Mouse (Mus musculus): ENCODE measurements around the gene Gm4707. TPM values are rescaled to one million over a fixed set of nuclear protein-coding genes. Genes with fewer than 3 reads are reported as not detected.

Gene Gm4707
- polyA plus RNA-seq (2012) = 0.05 TPM in 1 of 2 replicates, not detected in the other

GRCm38 (mm10) chr17:71459818-71460217 is at the start of gene Gm4707:
Gm4707 (minus strand) TSS chr17:71459918.
- TF ChIP-seq GATA1 (IDR thresholded peaks at IDR 0.05; ENCODE audit: low read length) = no peak

- no peak for TF ChIP-seq GATA1 (IDR thresholded peaks at IDR 0.05; ENCODE audit: low read length)
These were observed 47.1 kb upstream of the Gm4707 start for GRCm38 (mm10) chr17:71506832-71507231.

- no peak for TF ChIP-seq GATA1 (IDR thresholded peaks at IDR 0.05; ENCODE audit: low read length)
These were observed 36.1 kb upstream of the Gm4707 start for GRCm38 (mm10) chr17:71495784-71496183.

- TF ChIP-seq GATA1 (IDR thresholded peaks at IDR 0.05; ENCODE audit: low read length) = no peak
These were observed 31.6 kb upstream of the Gm4707 start for GRCm38 (mm10) chr17:71491332-71491686.

GRCm38 (mm10) chr17:71490666-71491331 is 31.1 kb upstream of the Gm4707 start:
- no peak for TF ChIP-seq GATA1 (IDR thresholded peaks at IDR 0.05; ENCODE audit: low read length)

- TF ChIP-seq GATA1 (IDR thresholded peaks at IDR 0.05; ENCODE audit: low read length) = no peak
These were observed 30.2 kb upstream of the Gm4707 start for GRCm38 (mm10) chr17:71489703-71490461.

GRCm38 (mm10) chr17:71486231-71486851 is 26.6 kb upstream of the Gm4707 start:
- TF ChIP-seq GATA1 (IDR thresholded peaks at IDR 0.05; ENCODE audit: low read length) = no peak

- TF ChIP-seq GATA1 (IDR thresholded peaks at IDR 0.05; ENCODE audit: low read length) = no peak
These were observed 26.1 kb upstream of the Gm4707 start for GRCm38 (mm10) chr17:71485791-71486230.

GRCm38 (mm10) chr17:71484711-71485110 is 25.0 kb upstream of the Gm4707 start:
- no peak for TF ChIP-seq GATA1 (IDR thresholded peaks at IDR 0.05; ENCODE audit: low read length)

- no peak for TF ChIP-seq GATA1 (IDR thresholded peaks at IDR 0.05; ENCODE audit: low read length)
These were observed 23.8 kb upstream of the Gm4707 start for GRCm38 (mm10) chr17:71483418-71484060.

GRCm38 (mm10) chr17:71479381-71479901 is 19.7 kb upstream of the Gm4707 start:
- no peak for TF ChIP-seq GATA1 (IDR thresholded peaks at IDR 0.05; ENCODE audit: low read length)

GRCm38 (mm10) chr17:71477481-71477880 is 17.8 kb upstream of the Gm4707 start:
- no peak for TF ChIP-seq GATA1 (IDR thresholded peaks at IDR 0.05; ENCODE audit: low read length)

- TF ChIP-seq GATA1 (IDR thresholded peaks at IDR 0.05; ENCODE audit: low read length) = no peak
These were observed 16.8 kb upstream of the Gm4707 start for GRCm38 (mm10) chr17:71476346-71477020.

- no peak for TF ChIP-seq GATA1 (IDR thresholded peaks at IDR 0.05; ENCODE audit: low read length)
These were observed 16.0 kb upstream of the Gm4707 start for GRCm38 (mm10) chr17:71475705-71476089.
